Mouse (Mus musculus): ENCODE measurements at regions not wholly inside any gene's neighbourhood (a gene's known extent, or its start where the extent isn't known, plus 50 kb on each side); places are given as distances from the start of the nearest gene placed in this dataset.
A peak's percentile ranks its signal among the peaks of the same experiment; 100 is the strongest.

- peak; percentile 88 for DNase-seq (ENCODE audit: low read depth, low spot score)
These were observed 74.8 kb upstream of the Ncam1 start for GRCm38 (mm10) chr9:49873550-49873949.

GRCm38 (mm10) chr9:49851522-49851921, 52.8 kb upstream of the Ncam1 start:
- DNase-seq (ENCODE audit: low read depth, low spot score) = no peak

GRCm38 (mm10) chr9:49849442-49849841, 50.7 kb upstream of the Ncam1 start:
- DNase-seq (ENCODE audit: low read depth, low spot score) = no peak

GRCm38 (mm10) chr9:49848943-49849342, 50.2 kb upstream of the Ncam1 start:
- no peak for DNase-seq (ENCODE audit: low read depth, low spot score)

All from mesoderm, embryonic 11.5 days (tissue).